Mouse (Mus musculus) common myeloid progenitor, adult 5-6 weeks (primary cell): Measurements from ENCODE around the gene Nav2. TPM values are rescaled to one million over a fixed set of nuclear protein-coding genes. Genes with fewer than 3 reads are reported as not detected.

Experiments used
- ATAC-seq: replicated peaks from 2 replicates; pipeline ENCODE4 v1.8.0; 2016; ENCODE audit warnings: low read depth, mild to moderate bottlenecking, moderate TSS enrichment, inconsistent platforms; ENCODE audit not compliant: poor library complexity, severe bottlenecking
- total RNA-seq: library from RNA; stranded (forward); fragments of 200-1000, 187-1606 nt; gene quantifications from 2 replicates; pipeline ENCODE4 v1.2.3, GENCODE M21; 2017

Gene Nav2
- total RNA-seq, 1 experiment from 2014 or later: 7.8 TPM

GRCm38 (mm10) chr7:48995171-48995570 is 86.7 kb downstream of the Nav2 start:
- no peak for ATAC-seq

GRCm38 (mm10) chr7:48995701-48996100 is 87.2 kb downstream of the Nav2 start:
- ATAC-seq: no peak

- no peak for ATAC-seq
These were observed 88.3 kb downstream of the Nav2 start for GRCm38 (mm10) chr7:48996829-48997228.

GRCm38 (mm10) chr7:48998097-48998496 is 89.6 kb downstream of the Nav2 start:
- no peak for ATAC-seq

GRCm38 (mm10) chr7:48998595-48998994 is 90.1 kb downstream of the Nav2 start:
- ATAC-seq: peak; percentile 93

GRCm38 (mm10) chr7:49000816-49001215 is 92.3 kb downstream of the Nav2 start:
- no peak; the same call in 1 of the 2 replicates for ATAC-seq

GRCm38 (mm10) chr7:49004402-49004801 is 95.9 kb downstream of the Nav2 start:
- ATAC-seq: no peak

- ATAC-seq: no peak
These were observed 98.4 kb downstream of the Nav2 start for GRCm38 (mm10) chr7:49006886-49007285.

- no peak for ATAC-seq
These were observed 102.2 kb downstream of the Nav2 start for GRCm38 (mm10) chr7:49010739-49011138.

- ATAC-seq: 0 out of 2 replicates have a peak, but pooled peaks have one; percentile 52
These were observed 103.5 kb downstream of the Nav2 start for GRCm38 (mm10) chr7:49012027-49012426.

- ATAC-seq: no peak
These were observed 106.0 kb downstream of the Nav2 start for GRCm38 (mm10) chr7:49014480-49014879.

GRCm38 (mm10) chr7:49015297-49015696 is 106.8 kb downstream of the Nav2 start:
- no peak for ATAC-seq

GRCm38 (mm10) chr7:49016088-49016487 is 107.6 kb downstream of the Nav2 start:
- no peak for ATAC-seq

- ATAC-seq: no peak
These were observed 109.3 kb downstream of the Nav2 start for GRCm38 (mm10) chr7:49017794-49018193.

- no peak for ATAC-seq
These were observed 110.0 kb downstream of the Nav2 start for GRCm38 (mm10) chr7:49018478-49018914.

- ATAC-seq: no peak
These were observed 116.7 kb downstream of the Nav2 start for GRCm38 (mm10) chr7:49025026-49025815.

- ATAC-seq: no peak
These were observed 117.5 kb downstream of the Nav2 start for GRCm38 (mm10) chr7:49025991-49026390.

GRCm38 (mm10) chr7:49026466-49026865 is 118.0 kb downstream of the Nav2 start:
- ATAC-seq: no peak

- ATAC-seq: no peak
These were observed 120.9 kb downstream of the Nav2 start for GRCm38 (mm10) chr7:49029282-49030012.

- no peak for ATAC-seq
These were observed 123.7 kb downstream of the Nav2 start for GRCm38 (mm10) chr7:49032216-49032615.

- ATAC-seq: no peak
These were observed 125.7 kb downstream of the Nav2 start for GRCm38 (mm10) chr7:49034253-49034652.
